Mouse (Mus musculus) mature B cell (primary cell): Measurements from ENCODE around the gene Slc51b.

ENCODE experiments used
- in situ Hi-C: fragments of 300-500 bp; cut with MboI; formaldehyde crosslinking; loops from 2 replicates; pipeline ENCODE4 v1.14.3; 2019

Slc51b gene

GRCm38 (mm10) chr9:65372449-65372848 lies 50.3 kb downstream of the Slc51b start:
- in situ Hi-C loops = no loop called here

GRCm38 (mm10) chr9:65371756-65372155 lies 51.0 kb downstream of the Slc51b start:
- in situ Hi-C loops = no loop called here

GRCm38 (mm10) chr9:65365721-65366120 lies 57.0 kb downstream of the Slc51b start:
- in situ Hi-C loops = no loop called here

DNA sequence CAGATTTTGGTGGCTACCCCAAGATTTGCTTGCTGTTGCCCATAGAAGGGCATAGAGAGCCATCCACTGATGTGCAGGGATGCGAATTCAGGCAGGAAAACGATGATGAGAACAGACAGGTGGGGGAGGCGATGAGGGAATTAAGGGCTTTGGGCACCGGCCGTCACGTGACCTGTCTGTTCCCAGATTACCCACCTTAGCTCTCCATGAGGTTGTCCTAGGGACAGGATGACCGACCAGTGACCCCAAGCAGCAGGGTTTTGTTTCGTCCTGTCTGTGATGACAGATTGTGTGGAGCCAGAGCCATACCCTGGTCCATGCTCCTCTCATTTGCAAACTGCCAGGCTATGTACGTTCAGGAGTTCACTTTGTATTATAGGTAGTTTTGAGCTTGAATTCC lies 59.1 kb downstream of the Slc51b start:
- in situ Hi-C loops = no loop called here
